Mouse (Mus musculus) MEL (cell line): ENCODE measurements around the gene Myo3a. TPM values are rescaled to one million over a fixed set of nuclear protein-coding genes. Genes with fewer than 3 reads are reported as not detected.

Source experiments
- DNase-seq: peaks from one replicate; pipeline ENCODE4 v3.0.0; 2011; ENCODE audit warnings: low read depth, low spot score
- H3K27ac ChIP-seq: 2 replicates; pipeline ENCODE4 v1.5.1; 2012; ENCODE audit warnings: low read depth, mild to moderate bottlenecking, control low read depth, low read length, moderate library complexity; ENCODE audit not compliant: control insufficient read depth
- H3K27me3 ChIP-seq, 2 experiments: fragments of 150-350 bp in 1 of 2; sonication (generic) in 1 of 2; 2 replicates each; pipeline ENCODE4 v1.6.1; 2012; ENCODE audit warnings: low read length in 2 of 2, mild to moderate bottlenecking in 2 of 2, improper control_type of control experiment in 1 of 2, moderate library complexity in 1 of 2; ENCODE audit not compliant: insufficient read depth in 2 of 2, control insufficient read depth in 1 of 2
- H3K36me3 ChIP-seq, 2 experiments: 2 replicates each; pipeline ENCODE4 v1.6.1; 2012 to 2014; ENCODE audit warnings: low read length in 2 of 2, improper control_type of control experiment in 1 of 2, inconsistent platforms in 1 of 2, mild to moderate bottlenecking in 1 of 2; ENCODE audit not compliant: insufficient read depth in 2 of 2, control insufficient read depth in 1 of 2
- H3K4me1 ChIP-seq, 2 experiments: fragments of 150-350 bp in 1 of 2; sonication (generic) in 1 of 2; 2 replicates each; pipeline ENCODE4 v1.6.1; 2012; ENCODE audit warnings: low read length in 2 of 2, improper control_type of control experiment in 1 of 2, mild to moderate bottlenecking in 1 of 2; ENCODE audit not compliant: insufficient read depth in 2 of 2, control insufficient read depth in 1 of 2
- H3K4me3 ChIP-seq, 2 experiments: fragments of 150-350 bp in 1 of 2; sonication (generic) in 1 of 2; 2 replicates each; pipeline ENCODE4 v1.5.1; 2012; ENCODE audit warnings: low read depth in 2 of 2, low read length in 2 of 2, mild to moderate bottlenecking in 2 of 2, moderate library complexity in 2 of 2, control low read depth in 1 of 2, improper control_type of control experiment in 1 of 2; ENCODE audit not compliant: control insufficient read depth in 1 of 2, insufficient read depth in 1 of 2
- H3K79me2 ChIP-seq: 2 replicates; pipeline ENCODE4 v1.6.1; 2012; ENCODE audit warnings: mild to moderate bottlenecking, low read length, moderate library complexity; ENCODE audit not compliant: control insufficient read depth, poor library complexity, insufficient read depth
- H3K9ac ChIP-seq: 2 replicates; pipeline ENCODE4 v1.6.1; 2012; ENCODE audit warnings: low read depth, mild to moderate bottlenecking, control low read depth, low read length, moderate library complexity; ENCODE audit not compliant: control insufficient read depth, poor library complexity, severe bottlenecking
- H3K9me3 ChIP-seq: fragments of 150-350 bp; sonication (generic); replicated peaks from 2 replicates; pipeline ENCODE4 v1.6.1; 2012; ENCODE audit warnings: mild to moderate bottlenecking, low read length, improper control_type of control experiment, moderate library complexity; ENCODE audit not compliant: insufficient read depth
- CTCF ChIP-seq, 3 experiments: IDR thresholded peaks in 2 of 3; conservative IDR thresholded peaks in 1 of 3; 2 replicates each; pipeline ENCODE4 v1.5.1; 2011 to 2012; ENCODE audit warnings: low read length in 3 of 3, low read depth in 2 of 3, mild to moderate bottlenecking in 2 of 3, improper control_type of control experiment in 1 of 3, inconsistent platforms in 1 of 3, mixed read lengths in 1 of 3, moderate library complexity in 1 of 3; ENCODE audit not compliant: control insufficient read depth in 1 of 3, insufficient read depth in 1 of 3, poor library complexity in 1 of 3, severe bottlenecking in 1 of 3
- HCFC1 ChIP-seq: IDR thresholded peaks from 2 replicates; pipeline ENCODE4 v1.6.1; 2012; ENCODE audit warnings: low read depth, mild to moderate bottlenecking, inconsistent platforms, low read length, improper control_type of control experiment, moderate library complexity
- KAT2A ChIP-seq: conservative IDR thresholded peaks from 2 replicates; pipeline ENCODE4 v1.6.1; 2012; ENCODE audit warnings: low read depth, low read length, improper control_type of control experiment, inconsistent platforms
- MAZ ChIP-seq: IDR thresholded peaks from 2 replicates; pipeline ENCODE4 v1.6.1; 2012; ENCODE audit warnings: low read depth, mild to moderate bottlenecking, inconsistent platforms, low read length, improper control_type of control experiment
- MYC ChIP-seq: IDR thresholded peaks from 2 replicates; pipeline ENCODE4 v1.6.1; 2011; ENCODE audit warnings: low read depth, mild to moderate bottlenecking, low read length, improper control_type of control experiment, moderate library complexity
- NELFE ChIP-seq: IDR thresholded peaks from 2 replicates; pipeline ENCODE4 v1.6.1; 2011; ENCODE audit warnings: low read depth, low read length, improper control_type of control experiment
- NRF1 ChIP-seq: IDR thresholded peaks from 2 replicates; pipeline ENCODE4 v1.6.1; 2014; ENCODE audit warnings: low read depth, mild to moderate bottlenecking, inconsistent platforms, low read length, improper control_type of control experiment, moderate library complexity; ENCODE audit not compliant: poor library complexity, insufficient read depth, severe bottlenecking
- RAD21 ChIP-seq: IDR thresholded peaks from 2 replicates; pipeline ENCODE4 v1.6.1; 2011; ENCODE audit warnings: mild to moderate bottlenecking, low read depth, low read length, improper control_type of control experiment
- USF2 ChIP-seq, 2 experiments: IDR thresholded peaks; 2 replicates each; pipeline ENCODE4 v1.6.1; 2011 to 2012; ENCODE audit warnings: improper control_type of control experiment in 2 of 2, low read length in 2 of 2, borderline replicate concordance in 1 of 2, inconsistent platforms in 1 of 2, low read depth in 1 of 2, mild to moderate bottlenecking in 1 of 2; ENCODE audit not compliant: insufficient read depth in 1 of 2
- ZC3H11A ChIP-seq: IDR thresholded peaks from 2 replicates; pipeline ENCODE4 v1.6.1; 2012; ENCODE audit warnings: low read depth, mild to moderate bottlenecking, inconsistent platforms, low read length, improper control_type of control experiment
- ZKSCAN1 ChIP-seq: IDR thresholded peaks from 2 replicates; pipeline ENCODE4 v1.6.1; 2012; ENCODE audit warnings: low read depth, mild to moderate bottlenecking, inconsistent platforms, low read length, improper control_type of control experiment, moderate library complexity
- ZNF384 ChIP-seq: IDR thresholded peaks from 2 replicates; pipeline ENCODE4 v1.6.1; 2012; ENCODE audit warnings: low read depth, mild to moderate bottlenecking, inconsistent platforms, low read length, improper control_type of control experiment
- polyA plus RNA-seq, 2 experiments: library from polyadenylated mRNA; stranded (reverse) in 1 of 2; unstranded in 1 of 2; fragments of >175 nt in 1 of 2; fragments of >200 nt in 1 of 2; gene quantifications; 2 replicates each; pipeline versions ENCODE4 v1.2.1 to v1.2.4; 2012; ENCODE audit warnings: low replicate concordance in 2 of 2, low read depth in 1 of 2; ENCODE audit not compliant: insufficient read length in 2 of 2, insufficient read depth in 1 of 2, missing spikeins in 1 of 2
- total RNA-seq: library from RNA; depleted of rRNA; stranded (reverse); fragments of 300-350 nt; gene quantifications from 2 replicates; pipeline ENCODE4 v1.2.3, GENCODE M21; 2012

The Myo3a gene
- total and polyA plus RNA-seq, 3 experiments = not detected

- H3K9me3 ChIP-seq = no peaks in the 10 kb centered on the region
- no peaks in the 10 kb centered on the region for H3K36me3 ChIP-seq
- no peak overlapping the region for H3K9ac ChIP-seq
- no peak overlapping the region for H3K4me3 ChIP-seq
- H3K27ac ChIP-seq = no peak overlapping the region
- H3K4me1 ChIP-seq = no peaks in the 10 kb centered on the region
- no peaks in the 10 kb centered on the region for H3K79me2 ChIP-seq
- no peak for TF ChIP-seq ZNF384
- no peak for TF ChIP-seq ZC3H11A
- no peak for TF ChIP-seq MAZ
- no peak for TF ChIP-seq CTCF (IDR thresholded peaks at IDR 0.05 in 2 of 3, conservative IDR thresholded peaks at IDR 0.05 in 1 of 3; ENCODE audit: control insufficient read depth in 1 of 3, insufficient read depth in 1 of 3, low read depth in 2 of 3, low read length in 3 of 3, poor library complexity in 1 of 3, severe bottlenecking in 1 of 3)
- TF ChIP-seq ZKSCAN1 = no peak
- no peak for TF ChIP-seq KAT2A
- no peak for TF ChIP-seq HCFC1
- TF ChIP-seq RAD21 = no peak
- no peak for TF ChIP-seq USF2 (IDR thresholded peaks at IDR 0.05; ENCODE audit: borderline replicate concordance in 1 of 2, insufficient read depth in 1 of 2, low read depth in 1 of 2, low read length in 2 of 2)
- TF ChIP-seq NRF1 = no peak
- TF ChIP-seq NELFE = no peak
- no peak for TF ChIP-seq MYC
- TF ChIP-seq, all 39 proteins: peak for 0
- no peak for DNase-seq
- no peaks in the 10 kb centered on the region for H3K27me3 ChIP-seq
Observed at GRCm38 (mm10) chr2:22663731-22664130, 436.4 kb downstream of the Myo3a start.
